Mouse (Mus musculus) cerebellum, adult 2 months (tissue): ENCODE results near the gene Gja8.

Experiments used
- CTCF ChIP-seq: fragments of 200-500 bp; IDR thresholded peaks from 2 replicates; pipeline ENCODE4 v1.5.1; 2011; ENCODE audit warnings: low read depth, mild to moderate bottlenecking, control low read depth, low read length, moderate library complexity, borderline replicate concordance; ENCODE audit not compliant: insufficient read depth
- POLR2A ChIP-seq: fragments of 200-500 bp; IDR thresholded peaks from 2 replicates; pipeline ENCODE4 v1.6.1; 2011; ENCODE audit warnings: low read length, control low read depth, borderline replicate concordance; ENCODE audit not compliant: insufficient read depth

DNA sequence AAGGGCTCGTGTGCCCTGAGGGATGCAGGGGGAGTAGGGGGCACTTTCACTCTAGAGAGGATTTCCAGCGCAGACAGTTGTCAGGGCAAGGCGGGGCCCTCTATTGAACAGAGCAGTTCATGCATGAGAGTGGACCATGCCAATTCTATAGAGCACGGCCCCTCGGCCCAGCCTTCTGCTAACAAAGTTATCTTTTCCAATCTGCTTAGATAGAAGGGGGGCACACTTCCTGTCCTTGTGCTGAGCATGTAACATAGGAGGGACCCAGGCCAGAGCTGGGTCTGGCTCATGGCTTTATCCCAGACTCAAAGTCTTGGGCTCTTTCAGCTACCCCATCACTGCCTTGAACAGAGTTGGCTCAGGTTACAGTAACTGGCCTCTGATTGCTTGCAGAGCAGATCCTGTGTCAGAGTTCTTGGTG lies 5.5 kb upstream of the Gja8 start:
- TF ChIP-seq CTCF (no peak), POLR2A (no peak)
